Mouse (Mus musculus): ENCODE measurements around the gene Adamts6. TPM values are rescaled to one million over a fixed set of nuclear protein-coding genes. Genes with fewer than 3 reads are reported as not detected.

The Adamts6 gene
- polyA plus RNA-seq, 1 experiment from 2014 or later = 3.3 TPM

DNA sequence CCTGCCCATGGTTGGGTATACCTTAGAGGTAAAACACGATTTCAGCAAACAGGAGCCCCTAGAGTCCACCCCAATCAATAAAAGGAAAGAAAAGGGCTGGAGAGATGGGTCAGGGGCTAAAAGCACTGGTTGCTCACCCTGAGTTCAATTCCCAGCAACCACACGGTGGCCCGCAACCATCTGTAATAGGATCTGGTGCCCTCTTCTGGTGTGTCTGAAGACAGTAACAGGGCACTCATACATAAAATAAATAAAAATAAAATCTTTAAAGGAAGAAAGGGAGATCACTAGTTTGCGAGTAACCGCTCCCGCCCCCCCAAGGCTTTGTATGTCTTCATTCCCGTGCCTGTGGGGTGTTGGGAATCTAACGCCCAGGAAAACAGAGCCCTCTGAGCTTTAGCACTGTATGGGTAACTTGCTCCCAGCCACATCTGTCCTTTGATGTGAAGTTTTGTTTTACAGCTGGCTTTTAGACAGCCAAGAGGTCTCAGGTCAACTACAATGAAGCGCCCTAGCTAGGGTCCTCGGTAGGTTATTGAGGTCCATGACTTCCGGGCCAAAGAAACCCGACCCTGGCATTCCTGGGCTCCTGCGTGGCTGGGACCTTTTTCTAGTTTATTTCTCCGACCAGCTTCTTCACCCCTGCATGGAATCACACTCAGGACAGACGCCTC is 230.1 kb downstream of the Adamts6 start:
- 49% methylated on average over 15 of the region's 15 CpGs for WGBS

GRCm38 (mm10) chr13:104518312-104519005 is 230.8 kb downstream of the Adamts6 start:
- Histone ChIP-seq H3K36me3 (ENCODE audit: control insufficient read depth, insufficient read depth, low read length) (no peaks in the 10 kb centered on the region), H3K4me2 (peak overlapping the region; percentile 54), H3K9ac (ENCODE audit: low read length) (peak overlapping the region; percentile 74), H3K27me3 (ENCODE audit: control insufficient read depth, insufficient read depth, low read length) (no peaks in the 10 kb centered on the region), H3K4me3 (ENCODE audit: low read depth, low read length) (peak overlapping the region; percentile 30; the same call in 1 of the 2 replicates), H3K27ac (ENCODE audit: low read depth, low read length) (peak overlapping the region; percentile 90), H3K4me1 (ENCODE audit: control insufficient read depth, insufficient read depth, low read length) (peaks cover 8% of the 10 kb centered on the region; the same call in 1 of the 2 replicates), H3K9me3 (ENCODE audit: control insufficient read depth, low read length) (no peaks in the 10 kb centered on the region)
- DNase-seq (ENCODE audit: low spot score, missing footprints) = peak; percentile 99
- ATAC-seq (ENCODE audit: low FRiP score) = peak; percentile 97
- WGBS = 6% methylated on average over 19 of the region's 19 CpGs

More for the DNA sequence above, 230.1 kb downstream of the Adamts6 start:
- peak overlapping the region; percentile 90 for H3K27ac ChIP-seq (ENCODE audit: low read depth, low read length)
- H3K4me2 ChIP-seq = peak overlapping the region; percentile 54
- peak; percentile 82 for DNase-seq (ENCODE audit: low spot score, missing footprints)
- H3K27me3 ChIP-seq (ENCODE audit: control insufficient read depth, insufficient read depth, low read length) = no peaks in the 10 kb centered on the region
- peaks cover 8% of the 10 kb centered on the region; the same call in 1 of the 2 replicates for H3K4me1 ChIP-seq (ENCODE audit: control insufficient read depth, insufficient read depth, low read length)
- peak overlapping the region; percentile 74 for H3K9ac ChIP-seq (ENCODE audit: low read length)
- H3K9me3 ChIP-seq (ENCODE audit: control insufficient read depth, low read length) = no peaks in the 10 kb centered on the region
- no peaks in the 10 kb centered on the region for H3K36me3 ChIP-seq (ENCODE audit: control insufficient read depth, insufficient read depth, low read length)
- ATAC-seq (ENCODE audit: low FRiP score) = no peak; the same call in 1 of the 2 replicates
- H3K4me3 ChIP-seq (ENCODE audit: low read depth, low read length) = peak overlapping the region; percentile 30; the same call in 1 of the 2 replicates

DNA sequence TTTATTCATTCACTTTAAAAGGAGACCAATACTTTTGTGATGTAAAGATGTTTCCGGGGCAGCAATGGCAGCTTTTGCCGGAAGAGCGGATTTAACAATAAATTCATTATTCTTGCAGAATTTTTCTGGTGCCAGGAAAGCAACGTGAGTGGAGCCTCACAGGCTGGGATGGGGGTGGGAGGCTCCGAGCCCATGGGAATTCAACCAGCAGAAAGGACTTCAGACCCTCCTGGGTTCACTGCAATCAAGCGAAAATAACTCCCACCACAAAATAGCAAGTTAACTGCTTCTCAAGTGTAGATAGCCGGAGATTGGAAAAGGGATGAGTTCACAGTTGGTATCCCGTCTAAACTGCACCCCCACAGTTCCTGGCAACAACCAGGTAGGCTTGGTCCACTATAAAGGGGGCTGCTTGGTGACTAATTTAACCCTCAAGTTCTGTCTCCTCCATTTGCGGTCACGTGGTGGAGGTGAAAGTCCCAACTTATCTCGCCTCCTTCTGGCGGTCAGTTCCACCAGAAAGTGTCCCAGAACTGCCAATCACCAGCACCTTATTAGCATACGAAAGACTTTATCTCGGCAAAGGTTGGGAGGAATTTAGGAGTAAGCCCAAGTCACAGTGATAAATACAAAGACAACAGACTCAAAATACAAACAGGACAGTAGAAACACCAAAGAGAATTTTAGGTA is 231.5 kb downstream of the Adamts6 start:
- Histone ChIP-seq H3K4me3 (ENCODE audit: low read depth, low read length) (no peak overlapping the region), H3K9me3 (ENCODE audit: control insufficient read depth, low read length) (no peaks in the 10 kb centered on the region), H3K27ac (ENCODE audit: low read depth, low read length) (peak overlapping the region; percentile 90), H3K4me2 (peak overlapping the region; percentile 54), H3K36me3 (ENCODE audit: control insufficient read depth, insufficient read depth, low read length) (no peaks in the 10 kb centered on the region), H3K4me1 (ENCODE audit: control insufficient read depth, insufficient read depth, low read length) (peaks cover 8% of the 10 kb centered on the region; the same call in 1 of the 2 replicates), H3K9ac (ENCODE audit: low read length) (no peak overlapping the region; the same call in 1 of the 2 replicates), H3K27me3 (ENCODE audit: control insufficient read depth, insufficient read depth, low read length) (no peaks in the 10 kb centered on the region)
- peak; percentile 33 for ATAC-seq (ENCODE audit: low FRiP score)
- 49% methylated on average over 14 of the region's 14 CpGs for WGBS
- DNase-seq (ENCODE audit: low spot score, missing footprints) = peak; percentile 85

DNA sequence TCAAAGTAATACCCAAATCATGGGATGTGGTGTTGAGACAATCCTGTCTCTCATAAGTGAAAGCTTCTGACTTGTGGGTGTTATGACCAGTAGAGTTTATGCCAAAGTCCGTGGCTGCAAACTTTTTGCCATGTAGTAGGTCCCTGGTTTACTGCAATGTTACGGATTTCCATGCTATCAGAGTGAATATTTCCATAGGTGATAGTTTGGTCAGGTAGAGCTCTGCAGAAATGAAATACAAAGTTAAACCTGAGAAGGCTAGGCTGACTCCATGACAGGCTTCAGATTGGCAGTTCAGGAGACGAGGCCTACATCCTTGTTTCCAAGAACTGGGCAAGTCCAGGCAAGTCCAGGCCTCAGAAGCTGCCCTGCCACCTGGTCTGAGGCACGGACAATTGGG is 232.3 kb downstream of the Adamts6 start:
- Histone ChIP-seq H3K27ac (ENCODE audit: low read depth, low read length) (no peak overlapping the region), H3K9ac (ENCODE audit: low read length) (no peak overlapping the region), H3K9me3 (ENCODE audit: control insufficient read depth, low read length) (no peaks in the 10 kb centered on the region), H3K36me3 (ENCODE audit: control insufficient read depth, insufficient read depth, low read length) (no peaks in the 10 kb centered on the region), H3K4me3 (ENCODE audit: low read depth, low read length) (no peak overlapping the region), H3K4me2 (no peak overlapping the region), H3K27me3 (ENCODE audit: control insufficient read depth, insufficient read depth, low read length) (no peaks in the 10 kb centered on the region), H3K4me1 (ENCODE audit: control insufficient read depth, insufficient read depth, low read length) (peaks cover 8% of the 10 kb centered on the region; the same call in 1 of the 2 replicates)
- 92% methylated on average over 4 of the region's 4 CpGs for WGBS
- DNase-seq (ENCODE audit: low spot score, missing footprints) (peak; percentile 76), ATAC-seq (ENCODE audit: low FRiP score) (no peak)

GRCm38 (mm10) chr13:104520461-104520860 is 232.8 kb downstream of the Adamts6 start:
- H3K27ac ChIP-seq (ENCODE audit: low read depth, low read length) = no peak overlapping the region
- H3K36me3 ChIP-seq (ENCODE audit: control insufficient read depth, insufficient read depth, low read length) = no peaks in the 10 kb centered on the region
- WGBS = 87% methylated on average over 3 of the region's 3 CpGs
- H3K9ac ChIP-seq (ENCODE audit: low read length) = no peak overlapping the region
- no peak overlapping the region for H3K4me3 ChIP-seq (ENCODE audit: low read depth, low read length)
- peaks cover 8% of the 10 kb centered on the region; the same call in 1 of the 2 replicates for H3K4me1 ChIP-seq (ENCODE audit: control insufficient read depth, insufficient read depth, low read length)
- H3K27me3 ChIP-seq (ENCODE audit: control insufficient read depth, insufficient read depth, low read length) = no peaks in the 10 kb centered on the region
- H3K9me3 ChIP-seq (ENCODE audit: control insufficient read depth, low read length) = no peaks in the 10 kb centered on the region
- DNase-seq (ENCODE audit: low spot score, missing footprints) (peak; percentile 78), ATAC-seq (ENCODE audit: low FRiP score) (no peak)
- no peak overlapping the region for H3K4me2 ChIP-seq

DNA sequence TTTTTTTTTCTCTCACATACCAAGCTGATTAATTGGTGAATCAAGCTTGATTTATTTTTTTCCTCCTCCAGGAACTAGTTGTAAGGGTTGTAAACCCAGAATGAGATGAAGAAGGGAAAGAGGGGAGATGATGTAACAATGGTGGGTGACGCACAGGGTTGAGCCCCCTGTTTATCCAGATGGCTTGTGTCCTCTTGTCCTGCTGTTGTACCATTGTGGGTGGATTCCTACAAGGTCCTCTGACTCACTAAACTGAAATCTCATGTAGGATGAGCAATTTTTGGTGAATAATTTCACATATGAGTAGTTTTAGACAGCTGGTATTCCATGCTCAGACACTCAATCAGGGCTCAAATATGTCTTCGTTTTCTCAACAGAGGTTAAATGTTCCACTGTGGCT is 233.9 kb downstream of the Adamts6 start:
- no peak overlapping the region for H3K4me3 ChIP-seq (ENCODE audit: low read depth, low read length)
- H3K4me1 ChIP-seq (ENCODE audit: control insufficient read depth, insufficient read depth, low read length) = peaks cover 8% of the 10 kb centered on the region; the same call in 1 of the 2 replicates
- no peak overlapping the region for H3K4me2 ChIP-seq
- ATAC-seq (ENCODE audit: low FRiP score) = no peak
- H3K9ac ChIP-seq (ENCODE audit: low read length) = no peak overlapping the region
- no peak for DNase-seq (ENCODE audit: low spot score, missing footprints)
- WGBS = 90% methylated on average over 2 of the region's 2 CpGs
- H3K27me3 ChIP-seq (ENCODE audit: control insufficient read depth, insufficient read depth, low read length) = no peaks in the 10 kb centered on the region
- no peaks in the 10 kb centered on the region for H3K9me3 ChIP-seq (ENCODE audit: control insufficient read depth, low read length)
- H3K36me3 ChIP-seq (ENCODE audit: control insufficient read depth, insufficient read depth, low read length) = no peaks in the 10 kb centered on the region
- no peak overlapping the region for H3K27ac ChIP-seq (ENCODE audit: low read depth, low read length)

DNA sequence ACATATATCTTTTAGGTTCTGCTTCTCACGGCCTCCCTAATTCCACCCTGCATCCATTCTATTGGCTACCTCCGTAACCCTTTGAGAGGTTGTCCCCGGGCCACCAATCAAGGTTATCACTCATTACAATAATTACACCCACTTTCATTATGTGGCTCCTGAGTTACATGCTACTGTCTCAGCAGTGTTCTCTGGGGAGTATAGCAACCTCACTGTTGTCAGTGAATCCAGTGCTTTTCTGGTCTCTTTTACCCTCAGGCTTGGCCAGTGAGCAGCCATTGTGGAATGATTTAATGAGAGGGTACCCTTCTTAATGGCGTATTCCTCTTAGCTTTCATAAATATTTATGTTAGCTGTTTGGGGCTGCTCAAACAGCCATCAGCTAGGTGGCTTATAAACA is 238.0 kb downstream of the Adamts6 start:
- Histone ChIP-seq H3K27me3 (ENCODE audit: control insufficient read depth, insufficient read depth, low read length) (no peaks in the 10 kb centered on the region), H3K4me2 (no peak overlapping the region), H3K4me1 (ENCODE audit: control insufficient read depth, insufficient read depth, low read length) (no peaks in the 10 kb centered on the region), H3K9ac (ENCODE audit: low read length) (no peak overlapping the region), H3K9me3 (ENCODE audit: control insufficient read depth, low read length) (no peaks in the 10 kb centered on the region), H3K27ac (ENCODE audit: low read depth, low read length) (no peak overlapping the region), H3K36me3 (ENCODE audit: control insufficient read depth, insufficient read depth, low read length) (no peaks in the 10 kb centered on the region), H3K4me3 (ENCODE audit: low read depth, low read length) (no peak overlapping the region)
- no peak for ATAC-seq (ENCODE audit: low FRiP score)
- 82% methylated on average over 4 of the region's 4 CpGs for WGBS
- no peak for DNase-seq (ENCODE audit: low spot score, missing footprints)

- Histone ChIP-seq H3K9me3 (ENCODE audit: control insufficient read depth, low read length) (no peaks in the 10 kb centered on the region), H3K4me1 (ENCODE audit: control insufficient read depth, insufficient read depth, low read length) (no peaks in the 10 kb centered on the region), H3K4me2 (no peak overlapping the region), H3K9ac (ENCODE audit: low read length) (no peak overlapping the region), H3K27me3 (ENCODE audit: control insufficient read depth, insufficient read depth, low read length) (no peaks in the 10 kb centered on the region), H3K4me3 (ENCODE audit: low read depth, low read length) (no peak overlapping the region), H3K36me3 (ENCODE audit: control insufficient read depth, insufficient read depth, low read length) (no peaks in the 10 kb centered on the region), H3K27ac (ENCODE audit: low read depth, low read length) (no peak overlapping the region)
- DNase-seq (ENCODE audit: low spot score, missing footprints) (no peak), ATAC-seq (ENCODE audit: low FRiP score) (0 out of 2 replicates have a peak, but pooled peaks have one; percentile 44)
Measured at GRCm38 (mm10) chr13:104529238-104529637, 241.6 kb downstream of the Adamts6 start.

DNA sequence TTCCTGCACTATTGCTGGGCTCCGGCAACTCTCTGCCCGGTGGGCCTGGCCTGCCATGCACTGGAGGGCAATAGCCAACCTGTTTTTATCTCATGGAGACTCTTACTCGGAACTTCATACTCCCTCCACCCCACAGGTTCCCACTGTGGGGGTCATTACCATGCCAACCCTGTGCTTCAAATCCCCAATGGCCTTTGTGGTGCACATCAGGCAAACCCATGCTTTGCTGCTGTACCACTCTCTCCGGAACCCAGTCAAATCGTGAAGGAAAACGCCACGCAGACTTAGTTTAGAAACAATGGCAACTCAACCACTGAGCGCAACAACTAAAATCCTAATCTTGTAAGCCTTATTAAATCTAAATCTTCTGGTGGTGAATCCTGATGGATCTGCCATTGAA is 244.2 kb downstream of the Adamts6 start:
- Histone ChIP-seq H3K27me3 (ENCODE audit: control insufficient read depth, insufficient read depth, low read length) (no peaks in the 10 kb centered on the region), H3K27ac (ENCODE audit: low read depth, low read length) (no peak overlapping the region), H3K9me3 (ENCODE audit: control insufficient read depth, low read length) (no peaks in the 10 kb centered on the region), H3K4me1 (ENCODE audit: control insufficient read depth, insufficient read depth, low read length) (no peaks in the 10 kb centered on the region), H3K9ac (ENCODE audit: low read length) (no peak overlapping the region), H3K4me3 (ENCODE audit: low read depth, low read length) (no peak overlapping the region), H3K36me3 (ENCODE audit: control insufficient read depth, insufficient read depth, low read length) (no peaks in the 10 kb centered on the region), H3K4me2 (no peak overlapping the region)
- 89% methylated on average over 8 of the region's 8 CpGs for WGBS
- ATAC-seq (ENCODE audit: low FRiP score) = no peak
- no peak for DNase-seq (ENCODE audit: low spot score, missing footprints)

Data from midbrain, embryonic 11.5 days (tissue).